Mouse (Mus musculus) midbrain, embryonic 14.5 days (tissue): ENCODE measurements at regions not wholly inside any gene's neighbourhood (a gene's known extent, or its start where the extent isn't known, plus 50 kb on each side); places are given as distances from the start of the nearest gene placed in this dataset.

ENCODE experiments used
- ATAC-seq: fragments of 200-750 bp; cut with Nextera tagmentation; 2 replicates; pipeline ENCODE4 v1.8.0; 2017; ENCODE audit warnings: moderate number of reproducible peaks, moderate library complexity; ENCODE audit not compliant: low FRiP score, low TSS enrichment
- DNase-seq: peaks from one replicate; pipeline ENCODE4 v3.0.0-alpha.2; 2015
- H3K27ac ChIP-seq: fragments of 300-500 bp; sonication (generic); replicated peaks from 2 replicates; pipeline ENCODE4 v1.5.1; 2014; ENCODE audit warnings: mild to moderate bottlenecking, low read depth, low read length, moderate library complexity
- H3K27me3 ChIP-seq: fragments of 300-500 bp; sonication (generic); 2 replicates; pipeline ENCODE4 v1.6.1; 2014; ENCODE audit warnings: low read length, control low read depth, mixed read lengths; ENCODE audit not compliant: control insufficient read depth, insufficient read depth
- H3K36me3 ChIP-seq: fragments of 300-500 bp; sonication (generic); 2 replicates; pipeline ENCODE4 v1.6.1; 2014; ENCODE audit warnings: low read length, control low read depth; ENCODE audit not compliant: control insufficient read depth, insufficient read depth
- H3K4me1 ChIP-seq: fragments of 300-500 bp; sonication (generic); 2 replicates; pipeline ENCODE4 v1.6.1; 2014; ENCODE audit warnings: mild to moderate bottlenecking, antibody characterized with exemption, low read length, control low read depth; ENCODE audit not compliant: control insufficient read depth, insufficient read depth
- H3K4me2 ChIP-seq: fragments of 300-500 bp; sonication (generic); 2 replicates; pipeline ENCODE4 v1.6.1; 2014; ENCODE audit warnings: mild to moderate bottlenecking, low read length, moderate library complexity
- H3K4me3 ChIP-seq: fragments of 300-500 bp; sonication (generic); replicated peaks from 2 replicates; pipeline ENCODE4 v1.5.1; 2014; ENCODE audit warnings: low read depth, low read length
- H3K9ac ChIP-seq: fragments of 300-500 bp; sonication (generic); replicated peaks from 2 replicates; pipeline ENCODE4 v1.6.1; 2014; ENCODE audit warnings: mild to moderate bottlenecking, low read length, moderate library complexity
- H3K9me3 ChIP-seq: fragments of 300-500 bp; sonication (generic); 2 replicates; pipeline ENCODE4 v1.6.1; 2016; ENCODE audit warnings: low read length, control low read depth, mixed read lengths; ENCODE audit not compliant: control insufficient read depth
- WGBS: fragments of 180-500 bp; shearing (Covaris S2); extraction: QIAGEN DNeasy Blood & Tissue Kit; methylation state at CpG from one replicate; pipeline ENCODE4 v1.1.7; 2014; 5-methylcytosine and 5-hydroxymethylcytosine counted together

- H3K4me1 ChIP-seq, result no peaks in the 10 kb centered on the region
- WGBS, result 97% methylated on average over 4 of the region's 4 CpGs
- no peak overlapping the region for H3K4me3 ChIP-seq
- H3K9ac ChIP-seq, result no peak overlapping the region
- H3K4me2 ChIP-seq, result no peak overlapping the region
- no peaks in the 10 kb centered on the region for H3K36me3 ChIP-seq
- DNase-seq (no peak), ATAC-seq (no peak)
- no peaks in the 10 kb centered on the region for H3K9me3 ChIP-seq
- H3K27me3 ChIP-seq, result no peaks in the 10 kb centered on the region
- H3K27ac ChIP-seq, result no peak overlapping the region
Measured at GRCm38 (mm10) chr2:178975366-178975765, 466.9 kb upstream of the Cdh4 start.

GRCm38 (mm10) chr2:178976046-178976445 lies 466.2 kb upstream of the Cdh4 start:
- H3K9ac ChIP-seq, result no peak overlapping the region
- no peak for ATAC-seq

GRCm38 (mm10) chr2:178976495-178976894 lies 465.7 kb upstream of the Cdh4 start:
- ATAC-seq, result no peak
- no peak overlapping the region for H3K27ac ChIP-seq
- H3K4me2 ChIP-seq, result no peak overlapping the region
- no peak overlapping the region for H3K9ac ChIP-seq
- no peaks in the 10 kb centered on the region for H3K4me1 ChIP-seq
- H3K36me3 ChIP-seq, result no peaks in the 10 kb centered on the region
- no peak for DNase-seq
- H3K9me3 ChIP-seq, result no peaks in the 10 kb centered on the region
- no peaks in the 10 kb centered on the region for H3K27me3 ChIP-seq
- 71% methylated on average over 3 of the region's 3 CpGs for WGBS
- H3K4me3 ChIP-seq, result no peak overlapping the region

More at GRCm38 (mm10) chr2:178976046-178976445, 466.2 kb upstream of the Cdh4 start:
- no peak overlapping the region for H3K4me2 ChIP-seq
- DNase-seq, result no peak
- H3K27me3 ChIP-seq, result no peaks in the 10 kb centered on the region
- no peaks in the 10 kb centered on the region for H3K36me3 ChIP-seq
- WGBS, result 31% methylated on average over 6 of the region's 6 CpGs
- H3K4me3 ChIP-seq, result no peak overlapping the region
- no peaks in the 10 kb centered on the region for H3K4me1 ChIP-seq
- H3K27ac ChIP-seq, result no peak overlapping the region
- no peaks in the 10 kb centered on the region for H3K9me3 ChIP-seq

GRCm38 (mm10) chr2:178979451-178979850 lies 462.8 kb upstream of the Cdh4 start:
- WGBS, result 89% methylated on average over 9 of the region's 9 CpGs
- H3K36me3 ChIP-seq, result no peaks in the 10 kb centered on the region
- ATAC-seq, result no peak
- H3K4me1 ChIP-seq, result no peaks in the 10 kb centered on the region
- no peak for DNase-seq
- H3K27me3 ChIP-seq, result no peaks in the 10 kb centered on the region
- H3K27ac ChIP-seq, result no peak overlapping the region
- no peaks in the 10 kb centered on the region for H3K9me3 ChIP-seq
- no peak overlapping the region for H3K4me3 ChIP-seq
- no peak overlapping the region for H3K4me2 ChIP-seq
- no peak overlapping the region for H3K9ac ChIP-seq

- H3K4me2 ChIP-seq, result no peak overlapping the region
- 40% methylated on average over 7 of the region's 7 CpGs for WGBS
- no peaks in the 10 kb centered on the region for H3K4me1 ChIP-seq
- H3K27ac ChIP-seq, result no peak overlapping the region
- no peaks in the 10 kb centered on the region for H3K27me3 ChIP-seq
- H3K9me3 ChIP-seq, result no peaks in the 10 kb centered on the region
- no peaks in the 10 kb centered on the region for H3K36me3 ChIP-seq
- DNase-seq (no peak), ATAC-seq (no peak)
- no peak overlapping the region for H3K4me3 ChIP-seq
- H3K9ac ChIP-seq, result no peak overlapping the region
Measured at GRCm38 (mm10) chr2:178981736-178982502, 460.3 kb upstream of the Cdh4 start.

GRCm38 (mm10) chr2:178983801-178984200 lies 458.4 kb upstream of the Cdh4 start:
- DNase-seq (no peak), ATAC-seq (no peak)
- Histone ChIP-seq H3K4me3 (no peak overlapping the region), H3K36me3 (no peaks in the 10 kb centered on the region), H3K4me1 (no peaks in the 10 kb centered on the region), H3K9ac (no peak overlapping the region), H3K27me3 (no peaks in the 10 kb centered on the region), H3K4me2 (no peak overlapping the region), H3K9me3 (no peaks in the 10 kb centered on the region), H3K27ac (no peak overlapping the region)
- 94% methylated on average over 8 of the region's 8 CpGs for WGBS

- H3K27ac ChIP-seq, result no peak overlapping the region
- no peak overlapping the region for H3K4me3 ChIP-seq
- no peak for ATAC-seq
- no peaks in the 10 kb centered on the region for H3K36me3 ChIP-seq
- H3K27me3 ChIP-seq, result no peaks in the 10 kb centered on the region
- peaks cover 14% of the 10 kb centered on the region for H3K4me1 ChIP-seq
- no peaks in the 10 kb centered on the region for H3K9me3 ChIP-seq
- DNase-seq, result peak; percentile 34
- no peak overlapping the region for H3K9ac ChIP-seq
- 59% methylated on average over 10 of the region's 10 CpGs for WGBS
- H3K4me2 ChIP-seq, result no peak overlapping the region
Measured at GRCm38 (mm10) chr2:178987935-178988334, 454.3 kb upstream of the Cdh4 start.

- no peaks in the 10 kb centered on the region for H3K9me3 ChIP-seq
- 91% methylated on average over 7 of the region's 7 CpGs for WGBS
Measured at GRCm38 (mm10) chr2:178989291-178989690, 452.9 kb upstream of the Cdh4 start.

GRCm38 (mm10) chr2:178989784-178990183 lies 452.4 kb upstream of the Cdh4 start:
- H3K9me3 ChIP-seq, result no peaks in the 10 kb centered on the region
- no peak overlapping the region for H3K27ac ChIP-seq
- no peak for ATAC-seq
- 95% methylated on average over 1 of the region's 1 CpGs for WGBS
- H3K36me3 ChIP-seq, result no peaks in the 10 kb centered on the region
- H3K4me1 ChIP-seq, result peaks cover 15% of the 10 kb centered on the region
- no peak overlapping the region for H3K4me3 ChIP-seq
- H3K27me3 ChIP-seq, result no peaks in the 10 kb centered on the region
- no peak for DNase-seq
- H3K4me2 ChIP-seq, result no peak overlapping the region
- no peak overlapping the region for H3K9ac ChIP-seq

More at GRCm38 (mm10) chr2:178989291-178989690, 452.9 kb upstream of the Cdh4 start:
- Histone ChIP-seq H3K36me3 (no peaks in the 10 kb centered on the region), H3K27ac (no peak overlapping the region), H3K27me3 (no peaks in the 10 kb centered on the region), H3K4me1 (peaks cover 15% of the 10 kb centered on the region), H3K4me2 (no peak overlapping the region), H3K9ac (no peak overlapping the region), H3K4me3 (no peak overlapping the region)
- DNase-seq, result no peak
- no peak for ATAC-seq
